Mouse (Mus musculus): ENCODE data around the gene Ahsg. TPM values are rescaled to one million over a fixed set of nuclear protein-coding genes. Genes with fewer than 3 reads are reported as not detected.

The Ahsg gene
- polyA plus RNA-seq, 1 experiment from 2014 or later: 0.36 TPM

DNA sequence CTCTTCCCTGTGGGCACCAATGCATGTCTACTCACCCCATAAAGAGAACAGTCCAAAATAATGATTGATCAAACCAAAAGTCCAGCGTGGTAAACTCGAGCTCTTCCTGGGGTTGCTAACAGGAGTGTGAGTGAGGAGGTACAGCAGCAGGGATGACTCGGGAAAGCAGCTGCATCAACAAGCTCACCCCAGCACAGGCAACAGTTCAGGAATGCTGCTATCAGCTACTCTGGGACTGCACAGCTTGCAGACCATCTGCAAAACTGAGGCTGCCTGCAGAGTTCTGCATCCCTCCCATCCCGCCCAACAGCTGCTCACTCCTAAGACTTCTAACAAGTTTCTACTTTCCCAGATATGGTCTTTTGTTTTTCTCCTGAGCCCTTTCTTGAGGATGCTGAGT, 17.7 kb upstream of the Ahsg start:
- Histone ChIP-seq H3K27ac (replicated peaks) (no peak overlapping the region), H3K9ac (no peak overlapping the region), H3K4me2 (no peak overlapping the region), H3K36me3 (peaks cover 50% of the 10 kb centered on the region), H3K27me3 (no peaks in the 10 kb centered on the region), H3K9me3 (no peaks in the 10 kb centered on the region), H3K4me1 (replicated peaks) (no peaks in the 10 kb centered on the region), H3K4me3 (no peak overlapping the region)
- 71% methylated on average over 4 of the region's 4 CpGs for WGBS
- no peak for ATAC-seq (ENCODE audit: low FRiP score, low read depth)

DNA sequence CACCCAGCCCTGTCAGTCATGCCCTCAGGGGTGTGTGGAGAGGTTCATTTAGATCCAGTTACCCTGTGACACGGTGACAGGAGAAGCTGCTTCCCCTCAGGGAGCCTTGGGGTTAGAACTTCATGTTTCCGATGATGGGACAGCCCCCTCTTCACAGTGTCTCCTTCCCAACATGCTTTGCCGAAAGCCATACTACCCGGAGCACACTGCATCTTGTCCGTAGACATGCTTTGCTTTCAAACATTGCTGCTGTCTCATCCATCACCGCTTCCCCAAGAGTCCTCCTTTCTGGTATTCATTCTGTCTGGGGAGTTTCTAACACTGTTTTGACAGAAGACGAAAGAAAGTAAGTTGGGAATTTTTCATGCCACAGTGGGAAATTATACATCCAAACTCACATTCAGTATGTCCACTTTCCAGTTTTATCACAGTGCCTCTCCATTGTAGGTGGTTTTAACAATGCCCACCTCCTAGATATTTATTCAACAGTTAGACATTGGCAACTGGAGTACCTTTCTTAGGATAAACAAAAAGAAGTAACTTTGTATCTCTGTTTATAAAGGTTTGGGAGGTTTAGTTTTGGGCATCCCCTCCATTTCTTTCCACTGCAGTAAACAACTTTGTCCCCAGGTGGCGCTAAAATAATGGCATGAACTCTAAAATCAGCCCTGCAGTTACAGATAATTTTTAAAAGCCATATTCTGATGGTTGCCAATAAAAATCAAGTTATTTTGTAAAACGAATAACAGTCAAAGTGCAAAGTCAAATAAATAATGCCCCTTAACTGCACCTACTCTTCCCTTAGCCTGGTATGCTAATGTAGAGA, 14.6 kb upstream of the Ahsg start:
- H3K4me1 ChIP-seq (replicated peaks): no peaks in the 10 kb centered on the region
- no peak overlapping the region for H3K4me2 ChIP-seq
- 46% methylated on average over 9 of the region's 9 CpGs for WGBS
- H3K4me3 ChIP-seq: no peak overlapping the region
- peaks cover 19% of the 10 kb centered on the region; the same call in 1 of the 2 replicates for H3K36me3 ChIP-seq
- no peaks in the 10 kb centered on the region for H3K27me3 ChIP-seq
- H3K27ac ChIP-seq (replicated peaks): no peak overlapping the region
- ATAC-seq (ENCODE audit: low FRiP score, low read depth): no peak
- H3K9me3 ChIP-seq: no peaks in the 10 kb centered on the region
- no peak overlapping the region for H3K9ac ChIP-seq

DNA sequence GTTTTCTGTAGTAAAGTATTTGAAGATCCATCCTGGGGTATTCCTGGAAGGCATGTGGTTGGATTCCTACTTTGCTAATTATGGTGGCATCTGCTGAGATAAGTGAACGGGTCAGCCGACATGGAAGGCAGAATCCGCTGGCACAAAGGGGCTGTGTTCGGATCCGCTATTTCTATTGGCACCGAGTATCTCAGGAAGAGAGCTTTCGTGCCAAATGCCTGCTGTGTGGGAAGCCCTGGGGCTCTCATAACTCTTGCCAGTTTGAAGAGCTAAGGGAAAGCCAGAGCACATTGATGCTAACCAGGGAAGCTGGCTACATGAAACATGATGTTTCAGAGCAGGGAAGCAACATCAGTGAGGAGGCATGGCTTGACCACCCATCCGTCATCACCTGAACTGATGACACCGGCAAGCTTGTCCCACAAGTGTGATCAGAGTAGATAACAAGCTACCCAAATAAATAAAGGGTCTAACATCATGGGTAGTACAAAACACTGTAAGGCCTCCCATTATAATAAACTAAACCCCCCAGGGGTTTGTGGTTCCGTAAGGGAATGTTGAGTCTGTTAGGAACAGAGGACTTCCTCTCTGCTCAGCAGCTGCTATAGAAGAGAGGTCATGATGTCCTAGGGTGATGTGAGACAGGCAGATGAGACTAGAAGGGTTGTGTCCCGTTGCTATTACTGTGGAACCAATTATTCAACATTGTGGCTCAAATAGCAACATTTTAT, 13.3 kb upstream of the Ahsg start:
- no peak for ATAC-seq (ENCODE audit: low FRiP score, low read depth)

DNA sequence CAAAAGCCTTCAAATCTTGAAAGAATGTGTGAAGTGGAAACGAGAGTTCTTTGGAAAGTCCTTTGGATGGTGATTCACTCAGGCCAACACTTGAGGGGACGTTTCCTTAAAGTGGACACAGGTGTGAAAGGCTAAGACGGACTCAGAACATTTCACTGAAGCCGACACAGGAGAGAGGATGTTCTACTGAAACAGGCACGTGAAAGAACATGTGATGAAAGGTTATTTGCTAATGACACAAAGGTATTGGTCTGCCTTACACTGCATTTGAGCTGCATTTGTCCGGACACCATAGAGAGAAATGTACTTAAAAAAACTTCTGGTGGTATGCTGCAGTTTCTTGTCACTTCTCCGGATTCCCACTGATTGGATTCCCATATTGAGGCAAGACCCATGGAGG, 12.4 kb upstream of the Ahsg start:
- Histone ChIP-seq H3K9me3 (no peaks in the 10 kb centered on the region), H3K27ac (replicated peaks) (no peak overlapping the region), H3K9ac (no peak overlapping the region), H3K4me3 (no peak overlapping the region), H3K4me2 (no peak overlapping the region), H3K27me3 (no peaks in the 10 kb centered on the region), H3K36me3 (no peaks in the 10 kb centered on the region), H3K4me1 (replicated peaks) (no peaks in the 10 kb centered on the region)
- no peak for ATAC-seq (ENCODE audit: low FRiP score, low read depth)
- WGBS: 80% methylated on average over 7 of the region's 7 CpGs

More for the DNA sequence above, 13.3 kb upstream of the Ahsg start:
- Histone ChIP-seq H3K9ac (no peak overlapping the region), H3K4me2 (no peak overlapping the region), H3K36me3 (peaks cover 6% of the 10 kb centered on the region; the same call in 1 of the 2 replicates), H3K27me3 (no peaks in the 10 kb centered on the region), H3K9me3 (no peaks in the 10 kb centered on the region), H3K4me3 (no peak overlapping the region), H3K27ac (replicated peaks) (no peak overlapping the region), H3K4me1 (replicated peaks) (no peaks in the 10 kb centered on the region)
- 63% methylated on average over 11 of the region's 11 CpGs for WGBS

DNA sequence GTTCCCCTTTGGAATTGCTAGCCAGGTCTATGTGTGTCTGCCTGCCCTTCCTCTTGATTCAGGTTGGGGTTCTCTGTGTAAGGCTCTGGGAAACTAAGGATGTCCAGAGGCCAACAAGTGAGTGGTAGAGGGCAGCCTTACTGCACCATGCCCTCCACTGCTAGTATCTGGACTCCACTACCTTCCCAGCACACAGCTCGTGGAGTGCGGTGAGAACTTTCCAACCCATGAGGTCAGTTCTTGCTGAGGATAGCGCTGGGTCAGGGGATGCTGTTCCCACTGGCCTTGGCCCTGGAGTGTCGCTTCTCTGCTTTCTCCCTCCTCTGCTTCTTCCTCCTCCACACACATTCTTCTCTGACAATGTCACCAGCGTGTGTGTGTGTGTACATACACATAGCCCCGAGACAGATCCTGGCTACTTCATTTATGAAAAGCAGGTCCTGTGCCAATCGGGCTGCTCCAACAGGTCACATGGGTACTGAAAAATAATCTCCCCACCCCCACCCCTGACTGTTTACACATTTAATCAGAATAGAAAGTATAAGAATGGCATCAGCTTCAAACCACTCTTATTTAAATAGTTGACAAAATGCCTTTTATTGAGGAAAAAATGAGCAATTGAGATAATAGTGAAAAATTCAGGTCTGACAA, 11.0 kb upstream of the Ahsg start:
- Histone ChIP-seq H3K27ac (replicated peaks) (no peak overlapping the region), H3K9ac (no peak overlapping the region), H3K27me3 (no peaks in the 10 kb centered on the region), H3K4me1 (replicated peaks) (no peaks in the 10 kb centered on the region), H3K36me3 (no peaks in the 10 kb centered on the region), H3K4me3 (no peak overlapping the region), H3K4me2 (no peak overlapping the region), H3K9me3 (no peaks in the 10 kb centered on the region)
- ATAC-seq (ENCODE audit: low FRiP score, low read depth): 0 out of 2 replicates have a peak, but pooled peaks have one; percentile 3
- 70% methylated on average over 7 of the region's 7 CpGs for WGBS

DNA sequence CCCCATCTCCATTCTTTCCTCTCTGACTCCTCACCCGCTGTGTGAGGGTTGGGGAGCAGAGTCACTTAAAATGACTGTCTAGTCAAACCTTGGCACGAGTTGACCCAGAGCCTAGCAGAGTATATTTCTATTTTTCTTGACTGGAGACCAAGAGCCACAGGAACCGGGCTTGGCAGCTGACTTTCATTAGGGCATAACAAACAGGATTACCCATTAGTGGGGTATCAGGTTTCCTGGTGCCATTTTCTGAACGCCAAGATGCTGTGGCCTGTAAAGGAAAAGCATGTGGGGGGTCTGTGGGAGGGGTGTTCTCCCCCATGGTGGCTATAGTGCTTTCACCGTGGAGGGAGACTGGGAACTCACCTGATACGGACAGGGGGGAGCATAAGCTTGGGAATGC, 10.2 kb upstream of the Ahsg start:
- H3K27ac ChIP-seq (replicated peaks): no peak overlapping the region
- no peaks in the 10 kb centered on the region for H3K4me1 ChIP-seq (replicated peaks)
- H3K9ac ChIP-seq: no peak overlapping the region
- no peaks in the 10 kb centered on the region for H3K9me3 ChIP-seq
- H3K36me3 ChIP-seq: no peaks in the 10 kb centered on the region
- WGBS: 19% methylated on average over 6 of the region's 6 CpGs
- H3K4me3 ChIP-seq: no peak overlapping the region
- no peaks in the 10 kb centered on the region for H3K27me3 ChIP-seq
- no peak; the same call in 1 of the 2 replicates for ATAC-seq (ENCODE audit: low FRiP score, low read depth)
- no peak overlapping the region for H3K4me2 ChIP-seq

DNA sequence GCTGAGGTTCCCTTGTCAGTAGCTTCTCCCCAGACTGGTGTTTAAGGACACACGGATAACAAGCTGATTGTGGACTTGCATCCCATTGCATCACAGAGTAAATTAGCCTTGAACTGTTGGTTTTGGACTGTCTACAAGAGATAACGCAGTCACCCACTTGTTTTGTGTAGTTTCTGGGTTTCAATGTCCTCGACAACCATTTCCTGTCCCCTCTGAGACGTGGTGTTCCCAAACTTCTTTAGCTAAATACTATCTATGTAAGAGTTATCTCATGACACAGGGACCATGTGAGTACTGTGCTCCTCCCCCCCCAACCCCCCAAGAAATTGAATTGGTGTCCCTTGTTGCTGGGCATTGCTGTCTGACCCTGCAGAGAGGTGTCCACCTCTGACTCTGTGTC, 9.6 kb upstream of the Ahsg start:
- 76% methylated on average over 4 of the region's 4 CpGs for WGBS
- H3K27ac ChIP-seq (replicated peaks): no peak overlapping the region
- H3K4me3 ChIP-seq: no peak overlapping the region
- no peaks in the 10 kb centered on the region for H3K9me3 ChIP-seq
- no peaks in the 10 kb centered on the region for H3K27me3 ChIP-seq
- ATAC-seq (ENCODE audit: low FRiP score, low read depth): no peak
- H3K4me1 ChIP-seq (replicated peaks): no peaks in the 10 kb centered on the region
- no peak overlapping the region for H3K4me2 ChIP-seq
- no peaks in the 10 kb centered on the region for H3K36me3 ChIP-seq
- no peak overlapping the region for H3K9ac ChIP-seq

DNA sequence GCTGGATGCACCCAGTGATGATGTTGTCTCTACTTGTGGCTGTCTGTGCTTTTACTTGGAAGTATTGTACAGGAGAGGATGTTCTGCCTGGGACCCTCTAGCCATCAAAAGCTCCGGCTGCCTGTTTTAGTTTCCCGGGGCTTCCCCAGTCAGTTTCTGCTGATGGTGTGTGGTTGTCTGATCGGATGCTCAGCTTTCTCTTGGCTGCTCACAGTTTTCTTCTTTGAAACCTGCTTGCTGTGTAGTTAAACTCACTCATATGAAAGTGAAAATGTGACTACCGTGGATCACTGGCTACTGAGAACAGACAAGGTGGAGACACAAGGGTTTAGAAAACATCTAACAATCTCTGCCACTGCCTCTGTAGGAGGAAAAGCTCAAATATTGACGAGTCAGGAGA, 7.6 kb upstream of the Ahsg start:
- Histone ChIP-seq H3K27me3 (no peaks in the 10 kb centered on the region), H3K9ac (no peak overlapping the region), H3K36me3 (no peaks in the 10 kb centered on the region), H3K4me3 (no peak overlapping the region), H3K4me1 (replicated peaks) (no peaks in the 10 kb centered on the region), H3K4me2 (no peak overlapping the region), H3K9me3 (no peaks in the 10 kb centered on the region), H3K27ac (replicated peaks) (no peak overlapping the region)
- no peak for ATAC-seq (ENCODE audit: low FRiP score, low read depth)
- WGBS: 80% methylated on average over 5 of the region's 5 CpGs

DNA sequence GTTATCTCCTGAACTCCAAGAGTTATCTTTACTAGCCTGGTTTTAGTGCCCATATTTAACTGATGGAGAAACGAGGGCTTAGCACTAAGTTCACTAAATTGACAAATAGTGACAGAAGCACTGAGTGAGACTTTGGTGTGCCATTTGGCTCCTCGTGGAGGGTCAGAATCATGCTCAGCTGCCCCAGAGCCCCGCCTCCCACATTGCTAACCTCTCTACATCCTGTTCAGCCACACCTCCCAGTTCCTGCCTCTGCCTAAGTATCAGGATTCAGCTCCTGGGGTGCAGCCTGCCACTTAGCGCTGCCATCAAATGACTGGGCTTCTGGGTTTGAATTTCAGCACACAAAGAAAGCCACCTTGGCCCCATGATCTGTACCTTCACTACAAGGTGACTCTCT, 5.7 kb upstream of the Ahsg start:
- H3K9me3 ChIP-seq: no peaks in the 10 kb centered on the region
- H3K4me1 ChIP-seq (replicated peaks): no peaks in the 10 kb centered on the region
- ATAC-seq (ENCODE audit: low FRiP score, low read depth): no peak
- H3K4me3 ChIP-seq: no peak overlapping the region
- no peaks in the 10 kb centered on the region for H3K27me3 ChIP-seq
- WGBS: 60% methylated on average over 4 of the region's 4 CpGs
- H3K4me2 ChIP-seq: no peak overlapping the region
- H3K9ac ChIP-seq: no peak overlapping the region
- H3K27ac ChIP-seq (replicated peaks): no peak overlapping the region
- no peaks in the 10 kb centered on the region for H3K36me3 ChIP-seq

DNA sequence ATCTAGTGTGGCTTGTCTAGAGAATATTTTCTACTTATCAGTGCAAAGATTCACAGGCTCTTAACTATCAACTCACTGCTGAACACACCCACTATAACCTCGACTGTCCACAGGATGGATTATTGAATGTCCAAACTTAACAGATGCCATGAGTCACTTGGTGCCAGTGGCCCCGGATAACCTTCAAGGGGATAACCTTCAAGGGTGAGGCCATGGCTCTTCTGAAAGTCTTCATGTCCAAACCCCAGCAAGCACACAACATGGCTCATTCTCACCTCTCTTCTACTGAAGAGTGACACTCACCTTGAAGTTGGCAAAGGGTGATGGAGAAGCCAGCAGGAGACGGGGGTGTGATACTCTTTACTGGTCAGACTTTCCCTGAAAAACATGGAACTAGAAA, 4.4 kb upstream of the Ahsg start:
- Histone ChIP-seq H3K27ac (replicated peaks) (no peak overlapping the region), H3K4me3 (no peak overlapping the region), H3K27me3 (no peaks in the 10 kb centered on the region), H3K4me2 (no peak overlapping the region), H3K4me1 (replicated peaks) (no peaks in the 10 kb centered on the region), H3K9ac (no peak overlapping the region), H3K9me3 (no peaks in the 10 kb centered on the region), H3K36me3 (no peaks in the 10 kb centered on the region)
- 79% methylated on average over 3 of the region's 3 CpGs for WGBS
- no peak for ATAC-seq (ENCODE audit: low FRiP score, low read depth)

DNA sequence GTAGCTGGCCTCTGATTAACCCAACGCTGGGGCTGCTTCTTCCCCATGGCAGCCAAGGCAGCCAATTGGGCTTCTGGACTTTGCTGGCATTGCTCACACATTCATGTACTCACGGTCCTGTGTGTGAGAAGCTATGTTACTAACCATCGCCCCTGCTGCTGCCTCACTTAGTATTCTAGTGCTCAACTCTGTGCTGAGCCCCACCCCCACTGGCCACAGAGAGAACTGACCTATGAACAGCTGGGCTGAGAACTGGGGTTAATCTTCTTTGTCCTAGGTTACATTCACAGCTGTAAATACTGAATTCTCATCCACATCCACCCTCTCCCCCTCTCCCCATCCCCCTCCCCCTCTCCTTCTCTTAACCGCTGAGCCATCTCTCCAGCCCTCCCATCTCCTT, 2.2 kb upstream of the Ahsg start:
- H3K27ac ChIP-seq (replicated peaks): no peak overlapping the region
- no peaks in the 10 kb centered on the region for H3K27me3 ChIP-seq
- no peak overlapping the region for H3K4me2 ChIP-seq
- no peak for ATAC-seq (ENCODE audit: low FRiP score, low read depth)
- WGBS: 60% methylated on average over 4 of the region's 4 CpGs
- no peak overlapping the region for H3K4me3 ChIP-seq
- H3K9me3 ChIP-seq: no peaks in the 10 kb centered on the region
- H3K9ac ChIP-seq: no peak overlapping the region
- no peaks in the 10 kb centered on the region for H3K4me1 ChIP-seq (replicated peaks)
- H3K36me3 ChIP-seq: no peaks in the 10 kb centered on the region

DNA sequence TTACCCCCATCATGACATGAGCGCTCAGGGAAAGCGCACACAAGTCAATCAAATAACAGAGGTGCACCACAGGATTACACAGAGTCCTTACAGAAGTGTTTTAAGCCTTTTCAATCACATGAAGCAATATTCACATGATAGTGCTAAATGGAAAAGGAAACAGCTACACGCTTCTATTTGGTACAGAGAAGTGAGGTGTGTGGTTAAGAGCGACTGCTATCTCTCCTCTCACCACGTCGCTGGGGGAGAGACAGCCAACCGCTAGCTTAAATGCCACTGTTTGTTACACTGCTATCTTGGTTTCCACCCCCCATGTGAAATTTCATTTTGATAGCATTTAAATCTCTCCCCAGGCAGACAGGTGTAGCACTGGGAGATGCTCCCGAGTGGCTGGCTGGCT, 1.4 kb upstream of the Ahsg start:
- no peak overlapping the region for H3K9ac ChIP-seq
- WGBS: 90% methylated on average over 8 of the region's 8 CpGs
- no peak overlapping the region for H3K4me2 ChIP-seq
- H3K9me3 ChIP-seq: no peaks in the 10 kb centered on the region
- H3K27me3 ChIP-seq: no peaks in the 10 kb centered on the region
- no peak overlapping the region for H3K27ac ChIP-seq (replicated peaks)
- H3K4me3 ChIP-seq: no peak overlapping the region
- no peak for ATAC-seq (ENCODE audit: low FRiP score, low read depth)
- no peaks in the 10 kb centered on the region for H3K4me1 ChIP-seq (replicated peaks)
- H3K36me3 ChIP-seq: no peaks in the 10 kb centered on the region

Measured in hindbrain, embryonic 15.5 days (tissue).